ENCODE assay signal across 17 mouse cellular contexts in genomic region chr8:65603241-65603640, GRCm38 (mm10). TPM values are rescaled to one million over a fixed set of nuclear protein-coding genes. Genes with fewer than 3 reads are reported as not detected.
DNase-seq lines count a peak whose midpoint lies in the region; ATAC-seq lines count a peak whose summit lies in the region.
"Had no signal": no experiment of that assay in that cellular context is flagged by ENCODE, and none has a peak within 500 bp of the region (broad histone marks: within the 10 kb centered on the region; RNA-seq: fewer than 3 reads in every experiment).

No protein-coding gene starts in this region.

- H3K27ac ChIP-seq in midbrain, embryonic 14.5 days (replicated peaks; ENCODE audit: low read depth, low read length), result no peak overlapping the region
- no peak overlapping the region for H3K27ac ChIP-seq in midbrain, embryonic 10.5 days (replicated peaks)
- H3K27ac ChIP-seq: embryonic facial prominence, embryonic 12.5 days; limb, embryonic 13.5 days had no signal

- no peaks in the 10 kb centered on the region for H3K9me3 ChIP-seq in midbrain, embryonic 14.5 days (ENCODE audit: control insufficient read depth, low read length)
- H3K9me3 ChIP-seq in midbrain, embryonic 10.5 days (replicated peaks), result no peaks in the 10 kb centered on the region
- H3K9me3 ChIP-seq: embryonic facial prominence, embryonic 12.5 days; G1E; limb, embryonic 13.5 days had no signal

- H3K4me2 ChIP-seq in midbrain, embryonic 14.5 days (ENCODE audit: low read length), result no peak overlapping the region
- H3K4me2 ChIP-seq: embryonic facial prominence, embryonic 12.5 days; limb, embryonic 13.5 days had no signal

- ATAC-seq in midbrain, embryonic 14.5 days (ENCODE audit: low FRiP score, low TSS enrichment), result no peak
- no peak for ATAC-seq in erythroid progenitor cell, adult 5-6 weeks (replicated peaks; ENCODE audit: low FRiP score, poor library complexity, severe bottlenecking)
- ATAC-seq: inflammation-experienced regulatory T-cells, adult 6 months had no signal

- 56% methylated on average over 2 of the region's 2 CpGs for WGBS in midbrain, embryonic 14.5 days
- 62% methylated on average over 2 of the region's 2 CpGs for WGBS in midbrain, embryonic 10.5 days

- no peaks in the 10 kb centered on the region for H3K4me1 ChIP-seq in midbrain, embryonic 14.5 days (ENCODE audit: control insufficient read depth, insufficient read depth, low read length)
- H3K4me1 ChIP-seq in midbrain, embryonic 10.5 days, result no peaks in the 10 kb centered on the region
- H3K4me1 ChIP-seq: embryonic facial prominence, embryonic 12.5 days; limb, embryonic 13.5 days had no signal

- DNase-seq in adrenal gland, postnatal 10 days, result peak; percentile 26
- no peak for DNase-seq in adrenal gland, postnatal 14 days
- peak; percentile 7 for DNase-seq in midbrain, embryonic 14.5 days
- DNase-seq in midbrain, embryonic 10.5 days (ENCODE audit: low spot score), result no peak
- DNase-seq in embryo, embryonic 11.5 days (ENCODE audit: low read depth, low spot score), result peak; percentile 23
- peak; percentile 29 for DNase-seq in retina, embryonic 14.5 days (ENCODE audit: low spot score)
- DNase-seq in thymus, postnatal 4 days, result no peak
- DNase-seq: cerebellum, adult 8-10 months; heart, adult 18-20 months; layer of hippocampus, postnatal 36 days; lung, adult 2 months; thymus, postnatal 25 days had no signal

- no peak overlapping the region for H3K9ac ChIP-seq in midbrain, embryonic 14.5 days (replicated peaks; ENCODE audit: low read length)
- H3K9ac ChIP-seq: embryonic facial prominence, embryonic 12.5 days; limb, embryonic 13.5 days had no signal

- no peak overlapping the region for H3K4me3 ChIP-seq in midbrain, embryonic 14.5 days (replicated peaks; ENCODE audit: low read depth, low read length)
- H3K4me3 ChIP-seq in midbrain, embryonic 10.5 days, result no peak overlapping the region
- H3K4me3 ChIP-seq: embryonic facial prominence, embryonic 12.5 days; limb, embryonic 13.5 days had no signal

- H3K36me3 ChIP-seq in midbrain, embryonic 14.5 days (ENCODE audit: control insufficient read depth, insufficient read depth, low read length), result no peaks in the 10 kb centered on the region
- H3K36me3 ChIP-seq in midbrain, embryonic 10.5 days, result no peaks in the 10 kb centered on the region
- H3K36me3 ChIP-seq: embryonic facial prominence, embryonic 12.5 days; G1E; limb, embryonic 13.5 days had no signal

- H3K27me3 ChIP-seq in midbrain, embryonic 14.5 days (ENCODE audit: control insufficient read depth, insufficient read depth, low read length), result no peaks in the 10 kb centered on the region
- no peaks in the 10 kb centered on the region for H3K27me3 ChIP-seq in midbrain, embryonic 10.5 days (ENCODE audit: low read depth, poor library complexity, severe bottlenecking)
- H3K27me3 ChIP-seq: embryonic facial prominence, embryonic 12.5 days; limb, embryonic 13.5 days had no signal

RNA-seq across cellular contexts. Expression of gene March1, which starts 14.5 kb away (rescaled TPM):
- 1 to 10 TPM; 1.8 to 2.6 TPM for total RNA-seq in adrenal gland, postnatal 10 days (2021)
- 1.4 and 5.3 TPM in 2 replicates for total RNA-seq in adrenal gland, postnatal 14 days (2021)
- 53.0 and 54.5 TPM in 2 replicates for polyA plus RNA-seq in midbrain, embryonic 14.5 days (2014; fragmentation: Nextera tagmentation; extraction: Ambion mirVana)
- polyA plus RNA-seq in midbrain, embryonic 10.5 days (2016; fragmentation: Nextera tagmentation; extraction: Ambion mirVana), result 2.5 and 4.7 TPM in 2 replicates
- 4.3 and 6.3 TPM in 2 replicates for total RNA-seq in erythroid progenitor cell, adult 5-6 weeks (2015; ENCODE audit: low replicate concordance)
- total RNA-seq in erythroid progenitor cell, adult 5-6 weeks (2017; ENCODE audit: low replicate concordance), result 3.5 and 7.4 TPM in 2 replicates
- polyA plus RNA-seq: G1E had no signal

Comparison
In these comparisons a context has a peak if more than half of its experiments do, and no peak if none do; other contexts are left out.
1. DNase-seq: peak in adrenal gland, postnatal 10 days (single experiment), midbrain, embryonic 14.5 days (single experiment), embryo, embryonic 11.5 days (single experiment) and retina, embryonic 14.5 days (single experiment); none in adrenal gland, postnatal 14 days (single experiment), midbrain, embryonic 10.5 days (single experiment) and thymus, postnatal 4 days (single experiment).